Mouse (Mus musculus): ENCODE results near the gene Mgat5.

DNA sequence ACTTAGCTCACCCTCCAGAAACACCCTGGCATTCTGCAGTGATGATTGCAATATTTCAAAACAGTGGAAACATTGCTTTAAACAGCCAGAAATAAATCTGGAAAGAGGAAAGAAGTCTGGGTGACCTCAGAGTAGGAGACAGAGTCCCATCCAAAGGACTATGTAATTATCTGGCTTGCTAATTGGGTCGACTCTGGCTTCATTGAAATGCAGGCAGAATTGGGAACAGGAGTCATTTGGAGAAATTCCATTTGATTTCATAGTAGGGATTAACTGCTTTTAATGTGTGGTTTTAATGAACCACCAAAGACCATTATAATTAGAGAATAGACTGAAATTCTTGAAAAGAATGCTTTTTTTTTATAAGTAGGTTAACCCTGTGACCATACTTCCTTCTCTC lies 212.2 kb downstream of the Mgat5 start:
- TF ChIP-seq POLR2A (IDR thresholded peaks at IDR 0.05; ENCODE audit: borderline replicate concordance, insufficient read depth, low read length), result no peak
- TF ChIP-seq CTCF (IDR thresholded peaks at IDR 0.05; ENCODE audit: borderline replicate concordance, insufficient read depth, low read depth, low read length), result no peak
